Mouse (Mus musculus) ES-Bruce4 (cell line): ENCODE measurements at regions not wholly inside any gene's neighbourhood (a gene's known extent, or its start where the extent isn't known, plus 50 kb on each side); places are given as distances from the start of the nearest gene placed in this dataset.
A peak's percentile ranks its signal among the peaks of the same experiment; 100 is the strongest.

Experiments
- H3K27ac ChIP-seq: 2 replicates; pipeline ENCODE4 v1.5.1; 2012; ENCODE audit warnings: low read length, inconsistent platforms; ENCODE audit not compliant: insufficient read depth
- H3K27me3 ChIP-seq: 2 replicates; pipeline ENCODE4 v1.6.1; 2012; ENCODE audit warnings: mild to moderate bottlenecking, low read length, inconsistent platforms; ENCODE audit not compliant: control insufficient read depth, poor library complexity, insufficient read depth, severe bottlenecking
- H3K36me3 ChIP-seq: 2 replicates; pipeline ENCODE4 v1.6.1; 2012; ENCODE audit warnings: inconsistent platforms, mild to moderate bottlenecking, low read length, moderate library complexity; ENCODE audit not compliant: control insufficient read depth, poor library complexity, insufficient read depth, severe bottlenecking
- H3K4me1 ChIP-seq: one replicate; pipeline ENCODE4 v1.8.1; 2011; ENCODE audit warnings: low read length; ENCODE audit not compliant: control insufficient read depth, insufficient read depth
- H3K4me3 ChIP-seq: 2 replicates; pipeline ENCODE4 v1.5.1; 2011; ENCODE audit warnings: low read depth, mild to moderate bottlenecking, low read length
- H3K9ac ChIP-seq: 2 replicates; pipeline ENCODE4 v1.6.1; 2012; ENCODE audit warnings: low read depth, mild to moderate bottlenecking, inconsistent platforms; ENCODE audit not compliant: poor library complexity, severe bottlenecking
- H3K9me3 ChIP-seq: replicated peaks from 2 replicates; pipeline ENCODE4 v1.6.1; 2012; ENCODE audit warnings: mild to moderate bottlenecking, low read length, inconsistent platforms; ENCODE audit not compliant: control insufficient read depth, poor library complexity, insufficient read depth, severe bottlenecking
- CTCF ChIP-seq: IDR thresholded peaks from one replicate; pipeline ENCODE4 v1.8.1; 2011; ENCODE audit warnings: low read depth, low read length
- EP300 ChIP-seq: IDR thresholded peaks from 2 replicates; pipeline ENCODE4 v1.6.1; 2011; ENCODE audit warnings: low read depth, low read length; ENCODE audit not compliant: insufficient read depth
- POLR2A ChIP-seq: IDR thresholded peaks from one replicate; pipeline ENCODE4 v1.8.1; 2011; ENCODE audit warnings: low read length; ENCODE audit not compliant: insufficient read depth

- Histone ChIP-seq H3K9ac (no peak overlapping the region), H3K27ac (no peak overlapping the region), H3K4me1 (no peaks in the 10 kb centered on the region), H3K9me3 (no peaks in the 10 kb centered on the region; the same call in 1 of the 2 replicates), H3K4me3 (no peak overlapping the region), H3K36me3 (no peaks in the 10 kb centered on the region), H3K27me3 (no peaks in the 10 kb centered on the region)
- TF ChIP-seq POLR2A (no peak), CTCF (no peak), EP300 (no peak)
Measured at GRCm38 (mm10) chr9:71364047-71364665, 121.6 kb downstream of the Polr2m start.

- H3K9ac ChIP-seq = no peak overlapping the region
- no peaks in the 10 kb centered on the region for H3K36me3 ChIP-seq
- no peak overlapping the region for H3K4me3 ChIP-seq
- no peaks in the 10 kb centered on the region for H3K4me1 ChIP-seq
- no peaks in the 10 kb centered on the region for H3K27me3 ChIP-seq
- TF ChIP-seq EP300 (no peak), CTCF (peak; percentile 44)
- H3K27ac ChIP-seq = no peak overlapping the region
- no peaks in the 10 kb centered on the region; the same call in 1 of the 2 replicates for H3K9me3 ChIP-seq
Measured at GRCm38 (mm10) chr9:71362401-71362800, 123.3 kb downstream of the Polr2m start.

- Histone ChIP-seq H3K4me1 (no peaks in the 10 kb centered on the region), H3K36me3 (no peaks in the 10 kb centered on the region), H3K27ac (no peak overlapping the region), H3K9me3 (no peaks in the 10 kb centered on the region; the same call in 1 of the 2 replicates), H3K9ac (no peak overlapping the region), H3K4me3 (no peak overlapping the region), H3K27me3 (no peaks in the 10 kb centered on the region)
- no peak for TF ChIP-seq CTCF
- no peak for TF ChIP-seq POLR2A
Measured at GRCm38 (mm10) chr9:71361961-71362360, 123.8 kb downstream of the Polr2m start.

- Histone ChIP-seq H3K27ac (no peak overlapping the region), H3K9me3 (no peaks in the 10 kb centered on the region), H3K4me3 (no peak overlapping the region), H3K27me3 (no peaks in the 10 kb centered on the region), H3K4me1 (no peaks in the 10 kb centered on the region), H3K9ac (no peak overlapping the region), H3K36me3 (no peaks in the 10 kb centered on the region)
- TF ChIP-seq CTCF (no peak), POLR2A (no peak), EP300 (no peak)
Measured at GRCm38 (mm10) chr9:71361311-71361710, 124.4 kb downstream of the Polr2m start.

- H3K36me3 ChIP-seq = no peaks in the 10 kb centered on the region
Measured at GRCm38 (mm10) chr9:71360676-71361075, 125.1 kb downstream of the Polr2m start.

GRCm38 (mm10) chr9:71358961-71359360 lies 126.8 kb downstream of the Polr2m start:
- Histone ChIP-seq H3K27ac (no peak overlapping the region), H3K9me3 (no peaks in the 10 kb centered on the region), H3K4me3 (no peak overlapping the region), H3K4me1 (no peaks in the 10 kb centered on the region), H3K9ac (no peak overlapping the region), H3K36me3 (no peaks in the 10 kb centered on the region), H3K27me3 (no peaks in the 10 kb centered on the region)
- no peak for TF ChIP-seq POLR2A
- TF ChIP-seq EP300 = no peak
- peak; percentile 10 for TF ChIP-seq CTCF

More at GRCm38 (mm10) chr9:71360676-71361075, 125.1 kb downstream of the Polr2m start:
- Histone ChIP-seq H3K27ac (no peak overlapping the region), H3K9ac (no peak overlapping the region), H3K4me3 (no peak overlapping the region), H3K27me3 (no peaks in the 10 kb centered on the region), H3K9me3 (no peaks in the 10 kb centered on the region), H3K4me1 (no peaks in the 10 kb centered on the region)
- no peak for TF ChIP-seq CTCF
- TF ChIP-seq EP300 = no peak
- TF ChIP-seq POLR2A = no peak
